Mouse (Mus musculus): ENCODE results near the gene Slc22a17.

The Slc22a17 gene

GRCm38 (mm10) chr14:54939434-54940175 is 26.7 kb upstream of the Slc22a17 start:
- peak; percentile 70 for DNase-seq (ENCODE audit: low spot score)

DNA sequence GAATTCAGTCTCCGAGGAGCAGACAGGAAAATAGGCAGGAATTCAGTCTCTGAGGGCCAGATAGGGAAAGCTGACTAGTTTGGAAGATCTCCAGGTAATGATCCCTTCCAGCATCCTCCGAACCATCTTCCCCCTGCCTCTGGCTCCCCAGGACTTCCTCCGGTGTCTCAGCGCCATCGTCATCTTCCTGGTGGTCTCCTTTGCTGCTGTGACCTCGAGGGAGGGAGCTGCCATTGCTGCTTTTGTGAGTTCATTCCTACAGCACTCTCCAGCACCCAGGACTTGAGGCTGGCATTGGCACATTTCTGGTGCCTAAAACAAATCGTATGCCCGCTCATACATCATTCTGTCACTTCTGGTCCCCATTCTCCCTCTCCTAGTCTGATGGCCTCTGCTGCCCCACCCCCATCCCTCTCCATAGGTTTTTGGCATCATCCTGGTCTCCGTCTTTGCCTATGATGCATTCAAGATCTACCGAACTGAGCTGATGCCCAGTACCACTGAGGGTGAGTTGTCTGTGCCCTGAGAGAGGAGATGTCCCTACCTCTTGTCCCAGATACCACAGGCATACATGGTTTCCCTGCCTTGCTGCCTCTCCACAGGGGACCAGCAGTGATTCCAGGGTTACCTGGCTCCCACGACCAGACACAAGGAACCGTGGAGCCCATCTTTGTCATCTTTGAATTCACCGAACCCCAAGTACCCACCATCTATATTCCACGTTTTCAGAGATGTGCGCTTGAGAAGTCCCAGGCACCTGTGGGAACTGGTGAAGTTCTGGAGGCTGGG is 25.7 kb upstream of the Slc22a17 start:
- DNase-seq (ENCODE audit: low spot score): no peak

DNA sequence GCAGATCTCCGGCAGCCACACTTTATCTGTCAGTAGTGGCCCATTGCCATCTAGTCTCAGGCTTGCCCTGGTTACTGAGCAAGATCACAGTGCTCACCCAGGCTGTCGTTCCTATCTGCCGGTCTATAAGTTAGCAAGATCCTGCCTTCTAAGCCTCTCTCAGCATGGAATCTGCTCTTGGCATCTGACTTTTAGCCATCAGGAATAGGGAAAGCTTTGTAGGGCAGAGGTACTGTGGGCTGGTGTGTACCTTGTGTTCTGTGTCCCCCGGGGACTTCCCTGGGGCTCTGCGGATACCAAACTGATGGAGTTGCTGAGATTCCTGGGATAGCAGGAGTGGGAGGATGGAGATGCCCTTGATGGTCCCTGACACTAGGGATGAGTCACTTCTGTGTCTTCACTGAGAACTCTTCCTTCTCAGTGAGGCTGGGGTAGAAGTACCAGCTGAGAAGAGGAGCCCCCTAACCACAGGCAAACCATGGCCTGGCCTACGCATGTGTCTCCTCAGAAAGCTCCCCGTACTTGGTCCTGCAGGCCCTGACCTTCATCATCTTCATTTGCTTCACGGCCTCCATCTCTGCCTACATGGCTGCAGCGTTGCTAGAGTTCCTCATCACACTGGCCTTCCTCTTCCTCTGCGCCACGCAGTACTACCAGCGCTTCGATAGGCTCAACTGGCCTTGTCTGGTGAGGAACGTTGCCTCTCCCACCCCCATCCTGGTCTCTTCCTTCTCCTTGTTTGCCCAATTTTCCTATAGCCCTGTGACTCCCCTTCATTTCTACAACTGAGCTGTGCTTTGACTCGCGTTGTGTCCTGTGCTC is 24.6 kb upstream of the Slc22a17 start:
- no peak for DNase-seq (ENCODE audit: low spot score)

DNA sequence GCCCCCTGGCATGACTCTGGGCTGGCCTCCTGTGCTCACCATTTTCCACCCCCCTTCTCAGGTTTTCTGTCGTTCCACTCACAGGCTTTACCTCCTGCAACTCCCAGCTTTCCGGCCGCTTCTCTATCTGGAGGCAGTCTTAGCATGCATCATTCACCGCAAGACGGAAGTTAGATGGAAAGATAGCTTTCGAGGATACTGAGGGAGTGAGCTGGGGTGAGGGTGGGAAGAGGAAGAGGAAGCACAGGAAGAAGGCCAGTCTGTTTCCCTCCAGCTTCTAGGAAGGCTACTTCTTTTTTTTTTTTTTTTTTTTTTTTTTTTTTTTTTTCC is 23.9 kb upstream of the Slc22a17 start:
- DNase-seq (ENCODE audit: low spot score): no peak

DNA sequence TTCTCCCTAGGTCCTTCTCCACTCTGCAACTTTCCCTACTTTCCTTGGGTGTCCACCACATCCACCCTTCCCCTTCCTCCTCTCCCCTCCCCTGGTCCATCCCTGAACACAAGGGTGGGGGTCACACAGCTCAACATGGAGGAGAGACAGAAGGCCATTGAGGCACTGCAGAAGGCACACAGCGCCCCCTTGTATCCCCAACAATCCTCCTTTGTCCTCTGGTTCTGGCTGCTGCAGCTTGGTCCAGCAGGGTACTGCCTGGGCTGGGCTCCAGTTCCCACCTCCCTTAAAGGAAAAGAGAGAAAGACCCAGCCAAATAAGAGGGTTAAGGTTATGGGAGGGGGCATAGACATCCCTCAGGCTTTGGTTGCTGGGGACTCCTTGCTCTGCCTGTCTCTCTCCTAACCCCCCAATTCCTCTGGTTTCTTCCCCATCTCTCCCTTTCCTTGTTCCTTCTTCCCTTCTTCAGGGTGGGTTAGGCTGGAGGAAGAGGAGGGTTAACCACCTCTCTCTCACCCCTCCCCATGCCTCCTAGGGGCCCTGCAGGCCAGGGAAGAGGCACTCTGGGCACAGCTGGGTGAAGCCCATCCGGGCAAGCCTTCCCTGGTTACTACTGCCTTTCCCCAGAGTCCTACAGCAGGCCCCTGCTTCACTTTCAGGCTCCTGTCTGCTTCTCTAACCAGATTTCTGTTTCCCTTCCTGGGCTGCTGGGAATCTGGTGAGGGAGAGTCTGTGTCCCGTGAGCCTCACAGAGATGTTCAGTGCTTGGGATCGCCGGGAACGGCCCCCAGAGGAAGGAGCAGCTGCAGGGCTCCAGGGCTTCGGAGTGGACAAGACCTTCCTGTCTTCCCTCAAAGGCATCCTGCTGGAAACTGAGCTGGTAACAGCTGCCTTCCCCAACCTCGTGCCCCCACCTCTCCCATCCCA is 23.2 kb upstream of the Slc22a17 start, which contains the start of gene Cmtm5:
TSS of gene Cmtm5 (plus strand) at position 358 of the 927 bp plus-strand sequence.
- DNase-seq (ENCODE audit: low spot score): no peak

GRCm38 (mm10) chr14:54932645-54933150 is 19.8 kb upstream of the Slc22a17 start, which contains the start of gene Il25:
Gene Il25, plus strand, starts transcription at chr14:54932695.
- DNase-seq (ENCODE audit: low spot score): no peak

DNA sequence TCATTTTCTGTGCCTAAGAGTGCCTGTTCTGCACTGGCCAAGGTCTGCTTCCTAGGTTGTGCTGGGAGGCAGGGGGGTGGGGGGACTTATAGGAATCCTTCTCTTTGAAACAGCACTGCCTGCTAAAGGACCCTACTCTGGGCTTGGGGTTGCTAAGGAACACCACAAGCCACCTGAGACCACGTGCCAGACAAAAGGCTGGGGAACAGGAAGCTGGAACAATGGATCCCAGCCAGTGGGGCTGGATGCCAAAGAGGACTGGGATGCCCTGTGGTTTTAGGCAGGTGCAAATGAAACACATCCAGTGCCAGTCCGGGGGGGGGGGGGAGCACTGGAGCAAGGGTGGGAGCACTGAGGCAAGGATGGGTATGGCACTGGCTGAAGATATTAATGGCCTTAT is 17.5 kb upstream of the Slc22a17 start:
- DNase-seq (ENCODE audit: low spot score): no peak

GRCm38 (mm10) chr14:54929801-54930200 is 16.9 kb upstream of the Slc22a17 start:
- DNase-seq (ENCODE audit: low spot score): no peak

- DNase-seq (ENCODE audit: low spot score): no peak
Measured at GRCm38 (mm10) chr14:54927296-54927695, 14.4 kb upstream of the Slc22a17 start.

GRCm38 (mm10) chr14:54926401-54927158 is 13.6 kb upstream of the Slc22a17 start:
- peak; percentile 82 for DNase-seq (ENCODE audit: low spot score)

DNA sequence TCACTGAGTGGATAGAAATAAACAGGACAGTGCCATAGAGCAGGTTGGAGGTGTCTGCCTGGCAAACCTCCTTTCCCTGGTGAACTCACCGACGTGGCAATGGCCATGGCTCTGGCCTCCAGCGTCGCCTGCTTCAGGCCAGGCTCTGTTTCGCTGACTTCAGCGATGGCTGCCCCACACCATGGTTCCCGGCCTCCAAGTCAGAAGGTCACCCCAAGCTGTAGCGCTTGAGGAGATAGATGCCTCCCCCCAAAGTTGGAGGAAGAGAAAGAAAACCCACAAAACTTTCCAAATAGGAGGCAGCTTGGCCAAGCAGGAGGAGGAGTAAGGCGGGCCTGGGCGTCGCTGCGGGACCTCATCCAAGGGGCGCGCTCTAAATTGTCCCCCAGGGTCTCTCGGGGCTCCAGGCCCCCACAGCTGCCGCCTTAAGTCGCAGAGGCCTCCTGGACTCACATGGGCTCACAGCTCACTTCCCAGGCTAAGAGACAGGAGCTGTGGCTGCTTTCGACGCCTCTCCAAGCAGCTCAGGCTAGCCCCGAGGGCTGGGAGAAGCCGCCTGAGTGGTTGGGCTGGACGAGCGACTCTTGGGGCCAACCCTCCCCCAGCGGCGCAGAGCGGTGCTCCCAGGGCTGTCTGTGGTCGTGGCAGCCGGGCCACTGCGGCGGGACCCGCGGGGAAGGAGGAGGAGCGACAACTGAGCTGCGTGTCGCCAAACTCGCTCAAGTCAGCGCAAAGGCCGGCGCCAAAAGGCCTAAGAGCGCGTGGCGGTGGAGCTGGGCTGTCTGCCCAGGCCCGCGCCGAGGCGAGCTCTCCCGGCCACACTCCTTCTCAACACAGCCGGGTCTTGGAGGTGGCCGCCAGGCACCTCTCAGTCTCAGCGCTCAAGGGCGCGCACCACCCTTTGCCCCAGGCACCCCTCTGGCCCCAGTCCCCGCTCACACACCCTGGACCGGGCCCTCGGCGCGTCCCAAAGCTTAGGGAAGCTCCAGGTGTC is 12.7 kb upstream of the Slc22a17 start, which contains the start of gene Efs:
TSS of gene Efs (minus strand) at position 778 of the 994 bp plus-strand sequence.
- DNase-seq (ENCODE audit: low spot score): peak; percentile 74

- peak; percentile 63 for DNase-seq (ENCODE audit: low spot score)
Measured at GRCm38 (mm10) chr14:54924641-54925348, 11.9 kb upstream of the Slc22a17 start.

- no peak for DNase-seq (ENCODE audit: low spot score)
Measured at GRCm38 (mm10) chr14:54920076-54920685, 7.2 kb upstream of the Slc22a17 start.

- no peak for DNase-seq (ENCODE audit: low spot score)
Measured at GRCm38 (mm10) chr14:54913343-54913742, 411 bp upstream of the Slc22a17 start.

GRCm38 (mm10) chr14:54912109-54912850 is 652 bp downstream of the Slc22a17 start:
- DNase-seq (ENCODE audit: low spot score): peak; percentile 68

DNA sequence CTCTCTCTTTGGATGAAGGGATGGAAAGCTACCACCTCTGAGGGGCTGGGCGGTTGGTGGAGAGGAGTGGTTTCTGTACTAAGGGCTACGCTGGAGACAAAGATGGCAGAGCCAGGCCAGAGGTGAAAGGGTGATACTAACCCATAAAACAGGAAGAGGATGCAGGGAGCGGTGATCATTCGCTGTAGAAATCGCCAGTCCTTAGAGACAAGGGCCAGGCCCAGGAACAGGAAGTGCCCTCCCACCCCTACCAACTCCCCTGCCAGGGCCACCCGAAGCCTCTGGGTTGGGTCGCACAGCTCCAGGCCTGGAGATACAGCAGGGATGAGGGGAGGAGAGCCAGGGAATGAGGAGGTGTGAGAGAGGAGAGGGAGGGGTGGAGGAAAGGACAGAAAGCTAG is 4.2 kb downstream of the Slc22a17 start:
- no peak for DNase-seq (ENCODE audit: low spot score)

- DNase-seq (ENCODE audit: low spot score): no peak
Measured at GRCm38 (mm10) chr14:54903641-54904040, 9.3 kb downstream of the Slc22a17 start.

All from testis, postnatal 10 days (tissue).